8 mouse cellular contexts compared by ENCODE assay signal in genomic region chr7:13039181-13039580, GRCm38 (mm10). TPM values are rescaled to one million over a fixed set of nuclear protein-coding genes. Genes with fewer than 3 reads are reported as not detected.
DNase-seq lines count a peak whose midpoint lies in the region; ATAC-seq and TF ChIP-seq lines count a peak whose summit lies in the region.

No protein-coding gene starts in this region.

- H3K27me3 ChIP-seq in kidney, embryonic 16.5 days (ENCODE audit: insufficient read depth, low read length) = peaks cover 18% of the 10 kb centered on the region
- H3K27me3 ChIP-seq in embryonic facial prominence, embryonic 12.5 days = peaks cover 38% of the 10 kb centered on the region
- peaks cover 28% of the 10 kb centered on the region for H3K27me3 ChIP-seq in intestine, embryonic 14.5 days (replicated peaks; ENCODE audit: control insufficient read depth, insufficient read depth, low read length)
- H3K27me3 ChIP-seq in midbrain, postnatal 0 days (ENCODE audit: insufficient read depth, low read length) = peaks cover 10% of the 10 kb centered on the region; the same call in 1 of the 2 replicates

- peak overlapping the region; percentile 74 for H3K4me2 ChIP-seq in kidney, embryonic 16.5 days (replicated peaks; ENCODE audit: low read depth, low read length)
- H3K4me2 ChIP-seq in embryonic facial prominence, embryonic 12.5 days (replicated peaks) = peak overlapping the region; percentile 90
- peak overlapping the region; percentile 72 for H3K4me2 ChIP-seq in intestine, embryonic 14.5 days (ENCODE audit: low read length)
- peak overlapping the region; percentile 87 for H3K4me2 ChIP-seq in midbrain, postnatal 0 days (ENCODE audit: low read depth, low read length, poor library complexity, severe bottlenecking)

- H3K4me3 ChIP-seq in kidney, embryonic 16.5 days (ENCODE audit: low read length) = peak overlapping the region; percentile 85
- H3K4me3 ChIP-seq in embryonic facial prominence, embryonic 12.5 days = peak overlapping the region; percentile 81
- H3K4me3 ChIP-seq in intestine, embryonic 14.5 days (ENCODE audit: low read depth, low read length) = peak overlapping the region; percentile 61
- peak overlapping the region; percentile 87 for H3K4me3 ChIP-seq in midbrain, postnatal 0 days (ENCODE audit: low read depth, low read length)

- peak overlapping the region; percentile 99 for H3K9ac ChIP-seq in kidney, embryonic 16.5 days (replicated peaks; ENCODE audit: low read length)
- peak overlapping the region; percentile 92 for H3K9ac ChIP-seq in embryonic facial prominence, embryonic 12.5 days
- peak overlapping the region; percentile 94 for H3K9ac ChIP-seq in intestine, embryonic 14.5 days (ENCODE audit: low read length)
- H3K9ac ChIP-seq in midbrain, postnatal 0 days (replicated peaks; ENCODE audit: low read length, poor library complexity, severe bottlenecking) = peak overlapping the region; percentile 98; the same call in 1 of the 2 replicates

- 77% methylated on average over 1 of the region's 1 CpGs for WGBS in kidney, embryonic 16.5 days
- WGBS in embryonic facial prominence, embryonic 12.5 days = 94% methylated on average over 1 of the region's 1 CpGs
- WGBS in intestine, embryonic 14.5 days = 86% methylated on average over 1 of the region's 1 CpGs
- 88% methylated on average over 1 of the region's 1 CpGs for WGBS in midbrain, postnatal 0 days

- no peak for DNase-seq in kidney, adult 9 months
- no peak for DNase-seq in intestine, embryonic 14.5 days (ENCODE audit: low spot score)
- no peak for DNase-seq in midbrain, postnatal 0 days (ENCODE audit: low spot score)
- no peak for DNase-seq in adipocyte (ENCODE audit: low spot score)
- DNase-seq in cerebellum, postnatal 4 days (ENCODE audit: low spot score in 2 of 2) = no peak

- no peaks in the 10 kb centered on the region for H3K9me3 ChIP-seq in kidney, embryonic 16.5 days (ENCODE audit: low read length)
- H3K9me3 ChIP-seq in embryonic facial prominence, embryonic 12.5 days = peaks cover 6% of the 10 kb centered on the region; the same call in 1 of the 2 replicates
- H3K9me3 ChIP-seq in intestine, embryonic 14.5 days (ENCODE audit: control insufficient read depth, low read length) = peaks cover 6% of the 10 kb centered on the region; the same call in 1 of the 2 replicates
- no peaks in the 10 kb centered on the region for H3K9me3 ChIP-seq in midbrain, postnatal 0 days (ENCODE audit: low read length)

- peaks cover 13% of the 10 kb centered on the region for H3K36me3 ChIP-seq in kidney, embryonic 16.5 days (ENCODE audit: insufficient read depth, low read length)
- peaks cover 18% of the 10 kb centered on the region for H3K36me3 ChIP-seq in embryonic facial prominence, embryonic 12.5 days
- H3K36me3 ChIP-seq in intestine, embryonic 14.5 days (ENCODE audit: control insufficient read depth, insufficient read depth, low read length) = peaks cover 16% of the 10 kb centered on the region
- H3K36me3 ChIP-seq in midbrain, postnatal 0 days (ENCODE audit: insufficient read depth, low read length) = peaks cover 12% of the 10 kb centered on the region

- H3K27ac ChIP-seq in kidney, embryonic 16.5 days (ENCODE audit: low read length) = peak overlapping the region; percentile 100
- no peak overlapping the region for H3K27ac ChIP-seq in embryonic facial prominence, embryonic 12.5 days
- H3K27ac ChIP-seq in intestine, embryonic 14.5 days (ENCODE audit: low read depth) = peak overlapping the region; percentile 100
- peak overlapping the region; percentile 98 for H3K27ac ChIP-seq in midbrain, postnatal 0 days (ENCODE audit: low read depth, low read length)

- H3K4me1 ChIP-seq in kidney, embryonic 16.5 days (ENCODE audit: insufficient read depth, low read length) = peaks cover 36% of the 10 kb centered on the region
- H3K4me1 ChIP-seq in embryonic facial prominence, embryonic 12.5 days = peaks cover 32% of the 10 kb centered on the region
- peaks cover 24% of the 10 kb centered on the region for H3K4me1 ChIP-seq in intestine, embryonic 14.5 days (replicated peaks; ENCODE audit: control insufficient read depth, insufficient read depth, low read length)
- H3K4me1 ChIP-seq in midbrain, postnatal 0 days (ENCODE audit: insufficient read depth, low read length) = peaks cover 7% of the 10 kb centered on the region; the same call in 1 of the 2 replicates

- no peak for ATAC-seq in kidney, embryonic 16.5 days (ENCODE audit: low FRiP score, low TSS enrichment)
- no peak for ATAC-seq in embryonic facial prominence, embryonic 12.5 days (ENCODE audit: insufficient number of reproducible peaks, insufficient read depth, low FRiP score, low TSS enrichment)
- no peak for ATAC-seq in intestine, embryonic 14.5 days (replicated peaks; ENCODE audit: low FRiP score, low TSS enrichment, low read depth)
- no peak for ATAC-seq in midbrain, postnatal 0 days (ENCODE audit: low FRiP score)
- no peak for ATAC-seq in megakaryocyte progenitor cell, adult 5-6 weeks (replicated peaks; ENCODE audit: poor library complexity)

- no peak for TF ChIP-seq CTCF in midbrain, postnatal 0 days (IDR thresholded peaks at IDR 0.05)

RNA-seq across cellular contexts. Expression of gene Ube2m, which starts 1.1 kb away (rescaled TPM):
- 30.4 and 54.9 TPM in 2 replicates for polyA plus RNA-seq in kidney, embryonic 16.5 days (2015; fragmentation: Nextera tagmentation; extraction: Ambion mirVana)
- polyA plus RNA-seq in embryonic facial prominence, embryonic 12.5 days (2016; fragmentation: Nextera tagmentation; extraction: Ambion mirVana) = 166 and 183 TPM in 2 replicates
- 72.7 and 124 TPM in 2 replicates for polyA plus RNA-seq in intestine, embryonic 14.5 days (2014; fragmentation: Nextera tagmentation; extraction: Ambion mirVana)
- 359 and 383 TPM in 2 replicates for total RNA-seq in midbrain, postnatal 0 days (2014; rRNA removed)
- polyA plus RNA-seq in midbrain, postnatal 0 days (2015; fragmentation: Nextera tagmentation; extraction: Ambion mirVana) = 146 and 147 TPM in 2 replicates
- total RNA-seq in megakaryocyte progenitor cell, adult 5-6 weeks (2015) = 150 and 160 TPM in 2 replicates
- 123 and 179 TPM in 2 replicates for total RNA-seq in megakaryocyte progenitor cell, adult 5-6 weeks (2017)

RNA-seq across cellular contexts. Expression of gene Chmp2a, which starts 4.6 kb away (rescaled TPM):
- 159 and 162 TPM in 2 replicates for polyA plus RNA-seq in kidney, embryonic 16.5 days (2015; fragmentation: Nextera tagmentation; extraction: Ambion mirVana)
- polyA plus RNA-seq in embryonic facial prominence, embryonic 12.5 days (2016; fragmentation: Nextera tagmentation; extraction: Ambion mirVana) = 121 and 127 TPM in 2 replicates
- polyA plus RNA-seq in intestine, embryonic 14.5 days (2014; fragmentation: Nextera tagmentation; extraction: Ambion mirVana) = 157 and 161 TPM in 2 replicates
- 67.6 and 114 TPM in 2 replicates for total RNA-seq in midbrain, postnatal 0 days (2014; rRNA removed)
- 198 and 205 TPM in 2 replicates for polyA plus RNA-seq in midbrain, postnatal 0 days (2015; fragmentation: Nextera tagmentation; extraction: Ambion mirVana)
- 145 and 150 TPM in 2 replicates for total RNA-seq in megakaryocyte progenitor cell, adult 5-6 weeks (2015)
- total RNA-seq in megakaryocyte progenitor cell, adult 5-6 weeks (2017) = 168 and 203 TPM in 2 replicates

RNA-seq across cellular contexts. Expression of gene Mzf1, which starts 15.4 kb away (rescaled TPM):
- polyA plus RNA-seq in kidney, embryonic 16.5 days (2015; fragmentation: Nextera tagmentation; extraction: Ambion mirVana) = 3.8 and 5.1 TPM in 2 replicates
- 3.8 TPM in 2 replicates for polyA plus RNA-seq in embryonic facial prominence, embryonic 12.5 days (2016; fragmentation: Nextera tagmentation; extraction: Ambion mirVana)
- 2.5 and 2.7 TPM in 2 replicates for polyA plus RNA-seq in intestine, embryonic 14.5 days (2014; fragmentation: Nextera tagmentation; extraction: Ambion mirVana)
- total RNA-seq in midbrain, postnatal 0 days (2014; rRNA removed) = 13.2 and 14.4 TPM in 2 replicates
- polyA plus RNA-seq in midbrain, postnatal 0 days (2015; fragmentation: Nextera tagmentation; extraction: Ambion mirVana) = 12.2 TPM in 2 replicates
- 0.37 and 1.1 TPM in 2 replicates for total RNA-seq in megakaryocyte progenitor cell, adult 5-6 weeks (2015)
- total RNA-seq in megakaryocyte progenitor cell, adult 5-6 weeks (2017) = 0.25 and 1.1 TPM in 2 replicates

RNA-seq across cellular contexts. Expression of gene Zbtb45, which starts 29.3 kb away (rescaled TPM):
- polyA plus RNA-seq in kidney, embryonic 16.5 days (2015; fragmentation: Nextera tagmentation; extraction: Ambion mirVana) = 28.3 and 29.2 TPM in 2 replicates
- 28.8 and 29.9 TPM in 2 replicates for polyA plus RNA-seq in embryonic facial prominence, embryonic 12.5 days (2016; fragmentation: Nextera tagmentation; extraction: Ambion mirVana)
- polyA plus RNA-seq in intestine, embryonic 14.5 days (2014; fragmentation: Nextera tagmentation; extraction: Ambion mirVana) = 23.7 and 26.9 TPM in 2 replicates
- total RNA-seq in midbrain, postnatal 0 days (2014; rRNA removed) = 37.5 and 70.8 TPM in 2 replicates
- 29.0 and 31.8 TPM in 2 replicates for polyA plus RNA-seq in midbrain, postnatal 0 days (2015; fragmentation: Nextera tagmentation; extraction: Ambion mirVana)
- total RNA-seq in megakaryocyte progenitor cell, adult 5-6 weeks (2015) = 11.4 and 13.8 TPM in 2 replicates
- total RNA-seq in megakaryocyte progenitor cell, adult 5-6 weeks (2017) = 7.8 and 9.8 TPM in 2 replicates

RNA-seq across cellular contexts. Expression of gene Trim28, which starts 40.3 kb away (rescaled TPM):
- polyA plus RNA-seq in kidney, embryonic 16.5 days (2015; fragmentation: Nextera tagmentation; extraction: Ambion mirVana) = 245 TPM in 2 replicates
- 480 and 495 TPM in 2 replicates for polyA plus RNA-seq in embryonic facial prominence, embryonic 12.5 days (2016; fragmentation: Nextera tagmentation; extraction: Ambion mirVana)
- polyA plus RNA-seq in intestine, embryonic 14.5 days (2014; fragmentation: Nextera tagmentation; extraction: Ambion mirVana) = 390 and 414 TPM in 2 replicates
- total RNA-seq in midbrain, postnatal 0 days (2014; rRNA removed) = 467 and 650 TPM in 2 replicates
- polyA plus RNA-seq in midbrain, postnatal 0 days (2015; fragmentation: Nextera tagmentation; extraction: Ambion mirVana) = 187 and 190 TPM in 2 replicates
- 389 and 409 TPM in 2 replicates for total RNA-seq in megakaryocyte progenitor cell, adult 5-6 weeks (2015)
- total RNA-seq in megakaryocyte progenitor cell, adult 5-6 weeks (2017) = 506 and 507 TPM in 2 replicates
